Mouse (Mus musculus) cerebellum, adult (tissue): ENCODE measurements at regions not wholly inside any gene's neighbourhood (a gene's known extent, or its start where the extent isn't known, plus 50 kb on each side); places are given as distances from the start of the nearest gene placed in this dataset.
"Not testable (repeated sequence)": the region's sequence is repeated elsewhere in the genome, so short reads cannot be mapped to it uniquely, and the experiment has no call there.

ENCODE experiments used
- ATAC-seq: cut with Nextera tagmentation; 2 replicates; pipeline ENCODE4 v1.9.2; 2017; ENCODE audit warnings: mild to moderate bottlenecking, moderate library complexity, mixed read lengths; ENCODE audit not compliant: insufficient number of reproducible peaks, low FRiP score, low TSS enrichment

- ATAC-seq = no peak
Observed at GRCm38 (mm10) chr16:8246445-8246844, 178.5 kb downstream of the Tmem114 start.

GRCm38 (mm10) chr16:8245612-8246011 is 179.3 kb downstream of the Tmem114 start:
- ATAC-seq = no peak

GRCm38 (mm10) chr16:8234351-8234750 is 190.6 kb downstream of the Tmem114 start:
- no peak for ATAC-seq

DNA sequence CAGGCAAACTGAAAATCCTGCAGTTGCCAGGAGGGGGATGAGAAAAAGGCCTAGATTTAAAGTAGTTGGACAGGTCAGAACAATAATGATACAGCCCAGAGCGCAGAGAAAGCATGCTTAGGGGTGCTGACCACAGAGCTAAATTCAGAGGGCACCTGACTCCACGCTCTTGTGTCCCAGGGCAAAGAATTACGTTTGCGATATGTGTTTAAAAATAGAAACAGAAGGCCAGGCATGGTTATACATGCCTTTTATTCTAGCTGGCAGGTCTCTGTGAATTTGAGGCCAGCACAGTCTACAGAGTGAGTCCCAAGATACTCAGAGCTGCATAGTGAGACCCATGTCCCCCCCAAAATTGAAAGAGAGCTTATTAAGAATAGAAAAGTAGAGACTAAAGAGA is 192.9 kb downstream of the Tmem114 start:
- ATAC-seq = no peak

DNA sequence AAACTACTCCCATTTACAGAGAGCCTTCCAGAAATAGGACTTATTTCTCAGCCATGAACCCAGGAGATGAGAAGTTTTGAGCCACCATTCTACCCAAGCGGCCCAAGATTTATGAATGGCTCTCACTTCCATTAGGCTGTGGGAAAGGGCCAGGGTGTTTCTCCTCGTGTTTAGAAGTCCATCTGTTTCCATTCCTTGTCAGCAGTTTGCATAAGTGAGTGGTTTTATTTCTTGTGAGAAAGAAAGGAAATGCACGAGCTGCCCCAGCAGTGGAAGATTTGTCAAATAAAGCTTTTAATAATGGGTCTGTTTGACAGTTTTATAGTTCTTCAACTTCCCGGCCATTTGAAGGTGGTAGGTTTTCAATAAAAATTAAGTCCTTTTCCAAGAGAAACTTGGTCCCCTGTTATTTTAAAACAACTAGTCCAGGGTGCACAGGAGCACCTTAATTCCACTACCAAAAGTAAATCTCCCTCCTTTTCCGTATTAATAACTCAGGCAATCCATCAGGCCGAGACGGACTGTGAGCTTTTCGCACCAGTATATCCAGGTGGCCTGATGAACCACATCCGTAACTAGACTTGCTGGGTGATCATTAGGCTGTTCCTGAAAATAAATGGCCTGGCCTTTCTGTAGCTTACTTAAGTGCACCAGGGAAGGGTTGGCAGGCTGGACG is 201.2 kb downstream of the Tmem114 start:
- no peak for ATAC-seq

DNA sequence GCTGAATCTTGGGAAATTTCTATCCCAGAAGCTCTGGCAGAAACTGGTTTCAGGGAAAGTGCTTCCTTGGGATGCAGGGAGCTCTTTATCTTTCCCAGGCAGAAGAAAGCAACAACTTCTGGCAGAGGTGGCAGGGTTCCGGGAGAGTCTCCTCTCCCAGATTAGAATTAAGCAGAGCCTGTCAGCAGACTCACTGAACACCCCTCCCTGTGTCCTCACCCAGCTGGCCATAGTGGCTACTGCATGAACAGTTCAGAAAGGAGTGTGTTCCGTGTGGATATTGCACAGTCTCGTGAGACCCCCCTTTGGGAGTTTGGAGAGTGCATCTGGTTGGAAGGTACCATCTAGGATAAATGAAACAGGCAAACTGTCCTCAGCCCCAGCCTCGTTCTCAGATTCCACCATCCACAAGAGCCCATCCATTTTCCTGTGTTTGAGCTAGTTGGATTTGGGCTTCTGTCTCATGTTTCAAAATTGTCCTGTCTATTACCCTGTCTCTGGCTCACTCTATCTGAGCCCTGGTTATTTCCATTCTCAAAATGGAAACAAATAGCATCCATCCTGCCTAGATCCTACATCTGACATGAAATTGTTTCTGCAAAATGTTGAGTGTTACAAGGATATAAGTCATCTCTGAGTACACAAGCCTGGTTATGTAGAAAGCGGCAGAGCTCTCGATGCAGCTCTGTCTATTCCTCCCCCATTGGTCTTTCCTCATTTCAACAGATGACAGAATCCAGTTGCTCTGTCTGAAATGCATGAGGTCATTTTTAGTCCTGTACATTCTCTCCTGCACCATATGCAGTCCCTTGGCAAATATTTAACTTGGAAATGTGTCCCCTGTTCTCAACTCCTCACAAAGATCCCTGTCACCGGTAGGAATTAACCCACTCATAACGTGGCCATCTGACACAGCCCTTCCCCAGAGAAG is 216.4 kb downstream of the Tmem114 start:
- no peak for ATAC-seq

- ATAC-seq = no peak
Observed at GRCm38 (mm10) chr16:8205014-8205413, 219.9 kb downstream of the Tmem114 start.

DNA sequence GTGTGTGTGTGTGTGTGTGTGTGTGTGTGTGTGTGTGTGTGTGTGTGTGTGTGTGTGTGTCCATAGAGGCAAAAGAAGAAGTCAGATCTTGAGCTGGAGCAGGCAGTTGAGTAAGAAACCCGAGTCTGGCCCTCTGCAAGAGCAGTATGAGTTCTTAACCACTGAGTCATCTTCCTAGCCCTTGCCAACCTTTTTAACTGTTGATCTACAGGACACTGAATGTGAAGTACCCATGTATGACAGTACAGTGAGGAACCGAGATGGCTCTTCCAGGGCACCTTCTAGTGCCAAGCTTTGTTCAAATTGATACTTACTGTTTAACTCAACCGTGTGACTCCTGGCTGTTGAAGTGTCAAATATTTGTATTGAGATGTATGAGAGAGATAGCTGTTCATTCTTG is 223.6 kb downstream of the Tmem114 start:
- ATAC-seq = no peak

GRCm38 (mm10) chr16:8198771-8199562 is 226.0 kb downstream of the Tmem114 start:
- ATAC-seq = no peak

DNA sequence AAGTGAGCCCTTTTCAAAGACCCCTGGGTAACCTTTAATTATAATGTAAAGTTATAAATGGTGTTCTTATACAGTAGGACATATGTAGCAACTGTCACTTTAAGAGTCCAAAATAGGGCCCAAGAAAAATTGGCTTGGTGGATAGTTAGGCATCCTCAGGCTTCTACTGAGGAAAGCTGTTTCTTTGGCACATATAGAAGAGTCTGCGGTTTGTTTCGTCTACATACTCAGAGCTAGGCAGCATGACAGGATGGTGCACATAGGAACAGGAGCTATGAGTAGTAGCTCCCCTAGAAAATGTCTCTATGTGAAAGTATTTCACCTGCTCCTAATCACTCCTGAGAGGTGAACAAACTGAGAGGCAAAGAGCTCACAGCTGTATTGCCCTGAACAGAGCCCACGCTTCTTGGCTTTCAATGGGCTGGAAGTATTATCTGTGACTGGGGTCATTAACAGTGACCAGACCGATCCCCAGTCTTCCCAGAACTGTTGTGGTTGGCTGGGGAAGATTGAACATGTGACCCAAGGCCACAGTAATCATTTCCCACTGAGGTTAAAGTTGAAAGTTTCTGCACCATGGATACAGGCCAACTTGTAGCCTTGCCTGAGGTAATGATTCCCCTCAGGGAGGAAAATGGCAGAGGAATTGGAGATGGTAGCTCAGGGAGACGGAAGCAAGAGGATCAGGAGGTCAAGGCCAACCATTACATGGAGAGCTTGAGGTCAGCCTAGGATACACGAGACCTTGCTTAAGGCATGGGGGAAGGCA is 235.3 kb downstream of the Tmem114 start:
- ATAC-seq = no peak

DNA sequence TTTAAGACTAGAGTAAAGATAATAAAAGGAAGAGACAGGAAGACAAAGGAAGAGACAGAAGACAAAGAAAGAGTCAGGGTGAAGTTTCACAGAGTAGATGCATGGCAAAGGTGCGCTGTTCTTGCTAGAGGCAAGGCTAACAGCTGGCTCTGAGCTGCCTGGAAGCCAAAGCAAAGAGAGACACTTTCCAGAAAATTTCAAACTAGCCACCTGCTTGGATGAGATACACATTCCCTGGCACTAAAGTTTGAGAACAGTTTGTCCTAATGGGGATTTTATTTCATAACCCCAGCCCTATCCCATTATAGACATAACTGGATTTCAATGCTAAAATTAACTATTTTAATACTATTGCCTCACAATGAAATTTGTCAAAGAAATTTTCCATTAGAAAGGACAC is 235.9 kb downstream of the Tmem114 start:
- no peak for ATAC-seq

GRCm38 (mm10) chr16:8188505-8188904 is 236.4 kb downstream of the Tmem114 start:
- ATAC-seq = no peak

DNA sequence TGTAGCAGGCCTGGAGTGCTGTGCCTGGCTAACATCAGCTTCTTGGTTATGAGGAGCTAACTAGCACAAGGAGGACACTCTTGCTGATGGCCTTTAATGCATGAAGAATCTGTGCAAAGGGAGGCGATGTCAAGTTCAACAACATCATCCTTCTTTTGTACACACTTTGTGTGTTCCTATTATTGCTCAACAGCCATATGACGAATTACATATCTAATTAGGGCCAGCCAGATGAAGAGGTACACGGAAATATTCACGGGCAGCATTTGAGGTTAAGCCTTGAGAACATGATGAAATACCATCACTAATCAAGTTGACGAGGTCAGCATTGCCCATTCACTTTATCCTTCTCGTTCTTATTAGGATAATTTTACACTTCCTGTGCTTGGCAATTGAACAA is 240.2 kb downstream of the Tmem114 start:
- ATAC-seq = no peak

GRCm38 (mm10) chr16:8178946-8179345 is 246.0 kb downstream of the Tmem114 start:
- ATAC-seq = peak; percentile 58

GRCm38 (mm10) chr16:8177226-8177625 is 247.7 kb downstream of the Tmem114 start:
- ATAC-seq = not testable (repeated sequence)

- no peak for ATAC-seq
Observed at GRCm38 (mm10) chr16:8176126-8176525, 248.8 kb downstream of the Tmem114 start.
